Mouse (Mus musculus): ENCODE results near the gene Lypd5.

The Lypd5 gene

GRCm38 (mm10) chr7:24363228-24363627 lies 14.2 kb downstream of the Lypd5 start:
- peak in 1 of 2 experiments; percentile 41 for DNase-seq

- peak; percentile 67 to 89 for DNase-seq
Observed at GRCm38 (mm10) chr7:24364827-24365226, 15.8 kb downstream of the Lypd5 start.

- no peak for DNase-seq
Observed at GRCm38 (mm10) chr7:24365258-24366014, 16.4 kb downstream of the Lypd5 start.

GRCm38 (mm10) chr7:24366716-24367632 lies 18.0 kb downstream of the Lypd5 start:
- no peak for DNase-seq

GRCm38 (mm10) chr7:24368226-24368625 lies 19.2 kb downstream of the Lypd5 start:
- DNase-seq: no peak

GRCm38 (mm10) chr7:24368946-24369345 lies 19.9 kb downstream of the Lypd5 start:
- DNase-seq: no peak

GRCm38 (mm10) chr7:24369731-24370541 lies 20.9 kb downstream of the Lypd5 start, which contains the start of gene Kcnn4:
Gene Kcnn4 (plus strand): TSS chr7:24370263.
- DNase-seq: peak; percentile 33 to 41

GRCm38 (mm10) chr7:24371012-24371808 lies 22.2 kb downstream of the Lypd5 start:
- no peak for DNase-seq

- no peak for DNase-seq
Observed at GRCm38 (mm10) chr7:24371809-24372145, 22.8 kb downstream of the Lypd5 start.

GRCm38 (mm10) chr7:24372300-24372699 lies 23.3 kb downstream of the Lypd5 start:
- DNase-seq: no peak

- DNase-seq: no peak
Observed at GRCm38 (mm10) chr7:24372786-24373185, 23.8 kb downstream of the Lypd5 start.

GRCm38 (mm10) chr7:24373538-24374379 lies 24.8 kb downstream of the Lypd5 start:
- DNase-seq: peak; percentile 67 to 72

GRCm38 (mm10) chr7:24376456-24376855 lies 27.5 kb downstream of the Lypd5 start:
- no peak for DNase-seq

GRCm38 (mm10) chr7:24377091-24377865 lies 28.3 kb downstream of the Lypd5 start:
- DNase-seq: no peak

- DNase-seq: no peak
Observed at GRCm38 (mm10) chr7:24378049-24378701, 29.2 kb downstream of the Lypd5 start.

- DNase-seq: peak; percentile 49 to 57
Observed at GRCm38 (mm10) chr7:24379934-24380333, 30.9 kb downstream of the Lypd5 start.

GRCm38 (mm10) chr7:24380370-24380769 lies 31.4 kb downstream of the Lypd5 start:
- DNase-seq: no peak

- no peak for DNase-seq
Observed at GRCm38 (mm10) chr7:24382730-24383372, 33.9 kb downstream of the Lypd5 start.

GRCm38 (mm10) chr7:24384070-24384469 lies 35.1 kb downstream of the Lypd5 start:
- no peak for DNase-seq

Measured in spleen, adult 18-20 months (tissue).